Mouse (Mus musculus) intestine, embryonic 16.5 days (tissue): ENCODE results near the gene Tepp. TPM values are rescaled to one million over a fixed set of nuclear protein-coding genes. Genes with fewer than 3 reads are reported as not detected.
A peak's percentile ranks its signal among the peaks of the same experiment; 100 is the strongest.

Experiments
- ATAC-seq: fragments of 200-750 bp; cut with Nextera tagmentation; 2 replicates; pipeline ENCODE4 v1.8.0; 2017; ENCODE audit warnings: moderate TSS enrichment, moderate library complexity
- H3K27ac ChIP-seq: fragments of 300-500 bp; sonication (generic); 2 replicates; pipeline ENCODE4 v1.5.1; 2014; ENCODE audit warnings: mild to moderate bottlenecking, low read length
- H3K27me3 ChIP-seq: fragments of 300-500 bp; sonication (generic); replicated peaks from 2 replicates; pipeline ENCODE4 v1.6.1; 2014; ENCODE audit warnings: low read length, control low read depth, mixed read lengths; ENCODE audit not compliant: control insufficient read depth, insufficient read depth
- H3K36me3 ChIP-seq: fragments of 300-500 bp; sonication (generic); 2 replicates; pipeline ENCODE4 v1.6.1; 2014; ENCODE audit warnings: low read length, control low read depth; ENCODE audit not compliant: control insufficient read depth, insufficient read depth
- H3K4me1 ChIP-seq: fragments of 300-500 bp; sonication (generic); 2 replicates; pipeline ENCODE4 v1.6.1; 2014; ENCODE audit warnings: low read length, control low read depth, mixed read lengths; ENCODE audit not compliant: control insufficient read depth, insufficient read depth
- H3K4me2 ChIP-seq: fragments of 300-500 bp; sonication (generic); 2 replicates; pipeline ENCODE4 v1.6.1; 2014; ENCODE audit warnings: low read depth, low read length, control low read depth
- H3K4me3 ChIP-seq: fragments of 300-500 bp; sonication (generic); 2 replicates; pipeline ENCODE4 v1.5.1; 2014; ENCODE audit warnings: mild to moderate bottlenecking, low read length
- H3K9ac ChIP-seq: fragments of 300-500 bp; sonication (generic); 2 replicates; pipeline ENCODE4 v1.6.1; 2014; ENCODE audit warnings: low read depth, low read length
- H3K9me3 ChIP-seq: fragments of 300-500 bp; sonication (generic); 2 replicates; pipeline ENCODE4 v1.6.1; 2016; ENCODE audit warnings: low read length, control low read depth; ENCODE audit not compliant: control insufficient read depth
- WGBS: fragments of 180-500 bp; shearing (Covaris S2); extraction: QIAGEN DNeasy Blood & Tissue Kit; methylation state at CpG from one replicate; pipeline ENCODE4 v1.1.7; 2014; 5-methylcytosine and 5-hydroxymethylcytosine counted together
- polyA plus RNA-seq: library from polyadenylated mRNA; unstranded; fragments of >200 nt; fragmentation: Nextera tagmentation; extraction: Ambion mirVana; gene quantifications from 2 replicates; pipeline ENCODE4 v1.2.1, GENCODE M21; 2015

Tepp gene
- polyA plus RNA-seq, 1 experiment from 2014 or later, result not detected

- Histone ChIP-seq H3K4me1 (no peaks in the 10 kb centered on the region), H3K27me3 (no peaks in the 10 kb centered on the region), H3K36me3 (no peaks in the 10 kb centered on the region), H3K9ac (no peak overlapping the region), H3K4me3 (no peak overlapping the region), H3K27ac (no peak overlapping the region), H3K4me2 (no peak overlapping the region), H3K9me3 (no peaks in the 10 kb centered on the region)
- ATAC-seq, result no peak
- 19% methylated on average over 5 of the region's 5 CpGs for WGBS
These were observed 8.0 kb upstream of the Tepp start for GRCm38 (mm10) chr8:95302410-95302809.

DNA sequence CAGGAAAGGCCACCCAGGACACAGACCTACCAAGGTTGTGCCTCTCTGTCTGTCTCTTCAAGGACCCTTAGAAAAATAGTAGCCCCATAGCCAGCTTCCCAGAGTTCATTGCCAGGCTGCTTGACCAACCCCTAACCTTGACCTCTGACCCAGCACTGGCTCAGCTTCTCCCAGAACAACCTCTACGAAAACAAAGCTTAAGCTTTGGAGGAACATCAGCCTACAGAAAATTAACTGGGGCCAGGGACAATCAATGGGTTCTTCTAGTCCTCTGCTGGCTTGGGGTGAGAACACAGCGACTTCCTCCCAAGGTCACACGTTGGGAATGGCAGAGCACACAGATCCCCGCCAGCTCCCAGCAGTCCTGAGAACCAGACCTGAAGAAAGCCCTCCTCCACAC is 4.8 kb upstream of the Tepp start:
- H3K9me3 ChIP-seq, result no peaks in the 10 kb centered on the region
- H3K27ac ChIP-seq, result no peak overlapping the region
- H3K4me2 ChIP-seq, result no peak overlapping the region
- H3K27me3 ChIP-seq, result no peaks in the 10 kb centered on the region
- 49% methylated on average over 4 of the region's 4 CpGs for WGBS
- no peak overlapping the region for H3K9ac ChIP-seq
- no peak overlapping the region for H3K4me3 ChIP-seq
- no peak for ATAC-seq
- H3K4me1 ChIP-seq, result no peaks in the 10 kb centered on the region
- H3K36me3 ChIP-seq, result no peaks in the 10 kb centered on the region

GRCm38 (mm10) chr8:95306431-95306830 is 3.9 kb upstream of the Tepp start, which contains the start of gene Cngb1:
Cngb1 (minus strand) TSS chr8:95306585.
- H3K27ac ChIP-seq, result no peak within 1 kb of the TSS
- no peaks in the 10 kb centered on the region for H3K36me3 ChIP-seq
- WGBS, result 52% methylated on average over 6 of the region's 6 CpGs
- H3K4me2 ChIP-seq, result no peak within 1 kb of the TSS
- no peak within 1 kb of the TSS for H3K4me3 ChIP-seq
- no peak for ATAC-seq
- H3K9ac ChIP-seq, result no peak within 1 kb of the TSS
- no peaks in the 10 kb centered on the region for H3K27me3 ChIP-seq
- H3K4me1 ChIP-seq, result no peaks in the 10 kb centered on the region
- no peaks in the 10 kb centered on the region for H3K9me3 ChIP-seq

GRCm38 (mm10) chr8:95312836-95313235 is 2.5 kb downstream of the Tepp start:
- Histone ChIP-seq H3K4me2 (no peak overlapping the region), H3K36me3 (no peaks in the 10 kb centered on the region), H3K27ac (no peak overlapping the region), H3K9ac (no peak overlapping the region), H3K9me3 (no peaks in the 10 kb centered on the region), H3K4me1 (no peaks in the 10 kb centered on the region), H3K4me3 (no peak overlapping the region), H3K27me3 (no peaks in the 10 kb centered on the region)
- ATAC-seq, result no peak
- WGBS, result 62% methylated on average over 18 of the region's 18 CpGs

GRCm38 (mm10) chr8:95313857-95314256 is 3.5 kb downstream of the Tepp start:
- Histone ChIP-seq H3K4me1 (no peaks in the 10 kb centered on the region), H3K9ac (no peak overlapping the region), H3K36me3 (no peaks in the 10 kb centered on the region), H3K27ac (no peak overlapping the region), H3K4me3 (no peak overlapping the region), H3K27me3 (no peaks in the 10 kb centered on the region), H3K4me2 (no peak overlapping the region), H3K9me3 (no peaks in the 10 kb centered on the region)
- WGBS, result 85% methylated on average over 6 of the region's 6 CpGs
- ATAC-seq, result no peak

- Histone ChIP-seq H3K27me3 (no peaks in the 10 kb centered on the region), H3K4me1 (no peaks in the 10 kb centered on the region), H3K9me3 (no peaks in the 10 kb centered on the region), H3K9ac (no peak overlapping the region), H3K36me3 (no peaks in the 10 kb centered on the region), H3K27ac (no peak overlapping the region), H3K4me3 (no peak overlapping the region), H3K4me2 (no peak overlapping the region)
- WGBS, result 62% methylated on average over 2 of the region's 2 CpGs
- ATAC-seq, result no peak
These were observed 4.3 kb downstream of the Tepp start for GRCm38 (mm10) chr8:95314707-95315106.

DNA sequence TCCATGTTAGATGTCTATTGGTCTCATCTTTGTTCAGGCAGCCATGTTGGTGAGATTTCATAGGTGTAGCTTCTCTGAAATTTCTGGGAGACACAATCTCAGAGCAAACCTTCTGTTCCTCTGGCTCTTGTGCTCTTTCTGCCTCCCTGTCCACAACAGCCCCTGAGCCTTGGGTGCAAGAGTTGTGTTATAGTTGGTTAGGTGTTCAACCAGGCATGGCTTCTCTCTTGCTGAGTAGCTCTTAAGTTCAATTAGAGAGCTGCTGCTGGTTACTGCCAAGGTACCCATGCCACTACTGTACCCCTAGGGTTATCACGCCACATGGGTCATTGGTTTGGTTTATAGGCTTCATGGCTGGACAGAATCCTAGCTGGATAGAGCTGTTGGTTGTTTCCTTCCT is 5.0 kb downstream of the Tepp start:
- no peak overlapping the region for H3K27ac ChIP-seq
- H3K4me2 ChIP-seq, result no peak overlapping the region
- H3K4me1 ChIP-seq, result peaks cover 5% of the 10 kb centered on the region; the same call in 1 of the 2 replicates
- no peaks in the 10 kb centered on the region for H3K27me3 ChIP-seq
- H3K36me3 ChIP-seq, result no peaks in the 10 kb centered on the region
- no peak overlapping the region for H3K4me3 ChIP-seq
- no peak for ATAC-seq
- 97% methylated on average over 1 of the region's 1 CpGs for WGBS
- no peaks in the 10 kb centered on the region for H3K9me3 ChIP-seq
- no peak overlapping the region for H3K9ac ChIP-seq

DNA sequence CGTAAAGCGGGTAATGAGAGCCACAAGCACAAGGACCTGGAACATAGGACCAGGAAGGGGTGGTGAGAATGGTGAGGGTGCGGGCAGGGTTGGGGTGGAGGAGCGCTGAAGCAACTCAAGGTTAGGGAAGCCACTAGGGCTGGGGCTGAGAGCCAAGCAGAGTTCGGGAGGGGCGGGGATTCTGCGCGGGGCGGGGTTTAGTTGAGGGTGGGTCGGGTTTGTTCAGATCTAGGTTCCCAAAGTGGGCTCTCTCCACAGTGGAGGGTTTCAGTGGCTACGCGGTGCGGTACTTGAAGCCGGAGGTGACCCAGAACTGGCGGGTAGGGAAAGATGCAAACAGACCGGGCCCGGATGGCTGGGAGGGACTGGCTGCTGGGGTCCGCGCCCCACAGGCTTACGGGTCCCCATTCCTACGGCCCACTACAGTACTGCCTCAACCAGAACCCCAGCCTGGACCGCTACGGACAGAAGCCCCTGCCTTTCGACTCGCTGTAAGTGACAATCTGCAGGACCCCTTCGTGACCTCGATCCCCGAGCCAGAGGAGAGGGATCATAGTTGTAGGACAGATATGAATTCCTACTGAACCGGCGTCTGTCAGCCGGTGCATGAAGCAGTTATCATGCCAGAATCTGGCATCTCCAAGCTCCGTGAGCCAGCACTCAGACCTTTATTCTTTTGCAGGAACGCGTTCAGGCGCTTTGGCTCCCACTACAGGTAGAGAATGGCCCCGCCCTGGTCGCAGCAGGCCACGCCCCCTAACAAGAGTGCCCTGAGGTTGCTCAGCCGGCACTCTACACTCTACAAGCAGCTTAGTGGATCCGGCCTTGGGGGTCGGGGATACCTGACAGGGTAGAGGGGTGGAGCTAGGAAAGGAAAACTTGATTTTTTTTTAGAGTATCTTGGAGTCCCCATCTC is 10.1 kb downstream of the Tepp start:
- Histone ChIP-seq H3K9ac (peak overlapping the region; percentile 64), H3K36me3 (no peaks in the 10 kb centered on the region), H3K27me3 (no peaks in the 10 kb centered on the region), H3K9me3 (no peaks in the 10 kb centered on the region), H3K4me1 (peaks cover 12% of the 10 kb centered on the region), H3K4me3 (peak overlapping the region; percentile 52), H3K4me2 (peak overlapping the region; percentile 97), H3K27ac (no peak overlapping the region)
- ATAC-seq, result peak; percentile 93
- 3% methylated on average over 41 of the region's 41 CpGs for WGBS

GRCm38 (mm10) chr8:95323201-95323600 is 12.8 kb downstream of the Tepp start:
- Histone ChIP-seq H3K27me3 (no peaks in the 10 kb centered on the region), H3K27ac (no peak overlapping the region), H3K9ac (no peak overlapping the region), H3K4me2 (no peak overlapping the region), H3K36me3 (peaks cover 22% of the 10 kb centered on the region), H3K4me3 (no peak overlapping the region), H3K4me1 (peaks cover 12% of the 10 kb centered on the region), H3K9me3 (no peaks in the 10 kb centered on the region)
- ATAC-seq, result no peak
- WGBS, result 78% methylated on average over 3 of the region's 3 CpGs
